ENCODE assay signal across 9 mouse cellular contexts in the genomic region with DNA sequence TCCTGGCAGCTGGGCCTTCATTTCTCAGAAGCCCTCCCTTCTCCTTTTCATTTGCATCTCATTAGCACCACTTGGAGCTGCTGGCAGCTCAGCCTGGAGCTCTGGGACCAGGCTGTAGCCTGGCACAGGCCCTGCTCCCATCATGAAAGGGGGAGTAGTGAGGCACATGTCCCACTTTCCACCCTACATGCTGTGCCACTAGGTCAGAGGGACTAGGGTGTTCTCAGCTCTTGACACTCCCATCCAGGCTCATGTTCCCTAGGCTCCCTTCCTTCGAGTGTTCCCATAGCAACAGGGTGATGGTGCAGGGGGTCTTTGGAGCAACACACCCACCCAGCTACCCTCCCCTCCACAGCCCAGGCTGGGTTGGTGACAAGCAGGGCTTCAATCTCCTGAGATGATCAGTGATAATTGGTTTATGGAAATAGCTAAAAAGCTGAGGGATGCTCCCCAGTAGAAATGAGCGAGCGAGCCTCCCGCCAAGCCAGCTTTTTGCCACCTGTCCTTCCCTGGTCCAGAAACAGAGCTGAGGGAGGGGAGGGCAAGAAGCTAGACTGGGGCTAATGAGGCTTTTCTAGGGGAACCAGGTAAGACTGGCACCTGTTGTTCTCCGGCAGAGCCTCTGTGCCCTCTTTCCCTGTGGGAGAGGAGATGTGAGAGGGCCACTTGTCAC. TPM values are rescaled to one million over a fixed set of nuclear protein-coding genes. Genes with fewer than 3 reads are reported as not detected.
DNase-seq lines count a peak whose midpoint lies in the region; ATAC-seq lines count a peak whose summit lies in the region.
"Had no signal": no experiment of that assay in that cellular context is flagged by ENCODE, and none has a peak within 500 bp of the region (broad histone marks: within the 10 kb centered on the region; RNA-seq: fewer than 3 reads in every experiment).

No protein-coding gene starts in this region.

- H3K36me3 ChIP-seq in embryonic facial prominence, embryonic 14.5 days (ENCODE audit: control insufficient read depth, insufficient read depth, low read length), result no peaks in the 10 kb centered on the region

- 57% methylated on average over 5 of the region's 5 CpGs for WGBS in embryonic facial prominence, embryonic 14.5 days

- peak; percentile 44 for DNase-seq in right cerebral cortex, postnatal 4 days
- DNase-seq in right cerebral cortex, adult 2 months (ENCODE audit: low spot score in 2 of 2), result no peak
- DNase-seq in embryonic facial prominence, embryonic 14.5 days (ENCODE audit: low spot score), result no peak
- peak; percentile 90 for DNase-seq in layer of hippocampus, adult 9-11 months
- no peak for DNase-seq in thymus, postnatal 10 days (ENCODE audit: low spot score in 2 of 2)
- no peak for DNase-seq in gastrocnemius, postnatal 36 days
- DNase-seq in heart, adult 8-10 months (ENCODE audit: low spot score), result no peak
- DNase-seq: thymus, adult 2 months had no signal

- no peak overlapping the region for H3K9ac ChIP-seq in embryonic facial prominence, embryonic 14.5 days (ENCODE audit: low read depth, low read length)

- H3K27me3 ChIP-seq in embryonic facial prominence, embryonic 14.5 days (replicated peaks; ENCODE audit: control insufficient read depth, insufficient read depth, low read length), result no peaks in the 10 kb centered on the region

- peaks cover 3% of the 10 kb centered on the region for H3K4me1 ChIP-seq in embryonic facial prominence, embryonic 14.5 days (ENCODE audit: control insufficient read depth, insufficient read depth, low read length)

- H3K27ac ChIP-seq in embryonic facial prominence, embryonic 14.5 days (replicated peaks; ENCODE audit: low read depth, low read length), result 0 out of 2 replicates have a peak overlapping the region, but pooled peaks have one; percentile 29

- no peaks in the 10 kb centered on the region for H3K9me3 ChIP-seq in embryonic facial prominence, embryonic 14.5 days (ENCODE audit: control insufficient read depth, low read length)

- ATAC-seq in embryonic facial prominence, embryonic 14.5 days (ENCODE audit: low read depth), result no peak

- no peak overlapping the region for H3K4me3 ChIP-seq in embryonic facial prominence, embryonic 14.5 days (ENCODE audit: low read depth, low read length)

- intact Hi-C loops in gastrocnemius, postnatal 36 days (cut with DNase I), result no loop called here

- no peak overlapping the region for H3K4me2 ChIP-seq in embryonic facial prominence, embryonic 14.5 days (ENCODE audit: low read depth, low read length)

RNA-seq across cellular contexts. Expression of a gene that starts 21.9 kb away (rescaled TPM):
- polyA plus RNA-seq in embryonic facial prominence, embryonic 14.5 days (2014; fragmentation: Nextera tagmentation; extraction: Ambion mirVana), result 0.25 and 0.54 TPM in 2 replicates
- total RNA-seq in gastrocnemius, postnatal 36 days (2021), result not detected
- total RNA-seq in heart, adult 8-10 months (2022), result under 1 TPM in 3 of 4 experiments, not detected in 1; 0.26 to 0.44 (median 0.30) TPM
- total RNA-seq: liver, adult 2 months had no signal
- polyA plus RNA-seq: liver, adult 2 months had no signal

RNA-seq across cellular contexts. Expression of a gene that starts 33.2 kb away (rescaled TPM):
- 10.5 and 16.1 TPM in 2 replicates for polyA plus RNA-seq in embryonic facial prominence, embryonic 14.5 days (2014; fragmentation: Nextera tagmentation; extraction: Ambion mirVana)
- under 1 TPM; 0.18 to 0.69 TPM for total RNA-seq in gastrocnemius, postnatal 36 days (2021)
- 1 to 10 TPM in 1 of 4 experiments, under 1 TPM in 3; 0.50 to 1.5 (median 0.67) TPM for total RNA-seq in heart, adult 8-10 months (2022)
- total RNA-seq: liver, adult 2 months had no signal
- polyA plus RNA-seq: liver, adult 2 months had no signal

Comparison
In these comparisons a context has a peak if more than half of its experiments do, and no peak if none do; other contexts are left out.
1. DNase-seq: peak in right cerebral cortex, postnatal 4 days (single experiment) and layer of hippocampus, adult 9-11 months (single experiment); none in right cerebral cortex, adult 2 months (0 of 2), embryonic facial prominence, embryonic 14.5 days (single experiment), thymus, postnatal 10 days (0 of 2), gastrocnemius, postnatal 36 days (0 of 2) and heart, adult 8-10 months (single experiment).